Mouse (Mus musculus) midbrain, postnatal 0 days (tissue): ENCODE measurements at regions not wholly inside any gene's neighbourhood (a gene's known extent, or its start where the extent isn't known, plus 50 kb on each side); places are given as distances from the start of the nearest gene placed in this dataset.

ENCODE experiments used
- ATAC-seq: fragments of 200-750 bp; cut with Nextera tagmentation; 2 replicates; pipeline ENCODE4 v1.8.0; 2017; ENCODE audit warnings: moderate number of reproducible peaks, mild to moderate bottlenecking, moderate TSS enrichment, moderate library complexity; ENCODE audit not compliant: low FRiP score
- DNase-seq: peaks from one replicate; pipeline ENCODE4 v3.0.0-alpha.2; 2015; ENCODE audit warnings: low spot score
- H3K27ac ChIP-seq: fragments of 300-500 bp; sonication (generic); 2 replicates; pipeline ENCODE4 v1.5.1; 2014; ENCODE audit warnings: low read depth, mild to moderate bottlenecking, low read length, mixed read lengths
- H3K27me3 ChIP-seq: fragments of 300-500 bp; sonication (generic); 2 replicates; pipeline ENCODE4 v1.6.1; 2014; ENCODE audit warnings: low read length, control low read depth, mixed read lengths; ENCODE audit not compliant: insufficient read depth
- H3K36me3 ChIP-seq: fragments of 300-500 bp; sonication (generic); 2 replicates; pipeline ENCODE4 v1.6.1; 2014; ENCODE audit warnings: low read length, control low read depth, mixed read lengths; ENCODE audit not compliant: insufficient read depth
- H3K4me1 ChIP-seq: fragments of 300-500 bp; sonication (generic); 2 replicates; pipeline ENCODE4 v1.6.1; 2014; ENCODE audit warnings: mild to moderate bottlenecking, control low read depth, antibody characterized with exemption, low read length, mixed read lengths; ENCODE audit not compliant: insufficient read depth
- H3K4me2 ChIP-seq: fragments of 300-500 bp; sonication (generic); 2 replicates; pipeline ENCODE4 v1.6.1; 2014; ENCODE audit warnings: low read depth, mild to moderate bottlenecking, low read length, mixed read lengths; ENCODE audit not compliant: poor library complexity, severe bottlenecking
- H3K4me3 ChIP-seq: fragments of 300-500 bp; sonication (generic); 2 replicates; pipeline ENCODE4 v1.5.1; 2014; ENCODE audit warnings: low read depth, mild to moderate bottlenecking, low read length, moderate library complexity
- H3K9ac ChIP-seq: fragments of 300-500 bp; sonication (generic); replicated peaks from 2 replicates; pipeline ENCODE4 v1.6.1; 2014; ENCODE audit warnings: mild to moderate bottlenecking, low read length, moderate library complexity, mixed read lengths; ENCODE audit not compliant: poor library complexity, severe bottlenecking
- H3K9me3 ChIP-seq: fragments of 300-500 bp; sonication (generic); 2 replicates; pipeline ENCODE4 v1.6.1; 2016; ENCODE audit warnings: low read length, control low read depth
- CTCF ChIP-seq: IDR thresholded peaks from 2 replicates; pipeline ENCODE4 v1.5.1; 2016; ENCODE audit warnings: antibody characterized with exemption, mild to moderate bottlenecking
- WGBS: fragments of 180-500 bp; shearing (Covaris S2); extraction: QIAGEN DNeasy Blood & Tissue Kit; methylation state at CpG from one replicate; pipeline ENCODE4 v1.1.7; 2014; 5-methylcytosine and 5-hydroxymethylcytosine counted together

DNA sequence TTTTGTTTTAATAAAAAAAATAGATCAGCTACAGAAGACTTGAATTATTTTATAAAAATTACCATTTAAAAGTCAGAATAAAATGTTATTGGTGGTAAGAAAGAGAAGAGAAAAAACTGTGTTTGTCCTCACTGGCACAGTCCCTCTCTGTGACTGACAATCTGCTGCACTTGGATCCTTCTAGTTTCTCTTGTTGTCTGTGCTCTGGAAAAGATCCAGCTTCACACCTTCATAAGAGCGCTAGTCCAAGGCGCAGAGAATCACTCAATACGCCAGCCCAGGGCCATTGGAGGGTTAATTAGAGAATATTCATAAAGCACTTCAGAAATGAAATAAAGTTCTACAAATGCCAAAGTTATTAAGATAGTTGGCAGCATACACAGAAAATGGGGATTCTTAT, 153.8 kb downstream of the Lmbrd1 start:
- 87% methylated on average over 3 of the region's 3 CpGs for WGBS
- TF ChIP-seq CTCF: no peak
- Histone ChIP-seq H3K4me3 (no peak overlapping the region), H3K4me1 (no peaks in the 10 kb centered on the region), H3K4me2 (no peak overlapping the region), H3K36me3 (no peaks in the 10 kb centered on the region), H3K27me3 (no peaks in the 10 kb centered on the region), H3K9ac (no peak overlapping the region), H3K27ac (no peak overlapping the region), H3K9me3 (no peaks in the 10 kb centered on the region)
- ATAC-seq (no peak), DNase-seq (no peak)

GRCm38 (mm10) chr1:24866877-24867276, 188.4 kb downstream of the Lmbrd1 start:
- no peak overlapping the region for H3K4me2 ChIP-seq
- no peak overlapping the region for H3K4me3 ChIP-seq
- no peak for DNase-seq
- H3K4me1 ChIP-seq: no peaks in the 10 kb centered on the region
- WGBS: 79% methylated on average over 7 of the region's 7 CpGs
- no peaks in the 10 kb centered on the region for H3K36me3 ChIP-seq
- H3K27ac ChIP-seq: no peak overlapping the region
- ATAC-seq: no peak
- no peak for TF ChIP-seq CTCF
- no peaks in the 10 kb centered on the region for H3K27me3 ChIP-seq
- H3K9me3 ChIP-seq: no peaks in the 10 kb centered on the region
- no peak overlapping the region for H3K9ac ChIP-seq

GRCm38 (mm10) chr1:24869772-24870171, 191.3 kb downstream of the Lmbrd1 start:
- ATAC-seq (0 out of 2 replicates have a peak, but pooled peaks have one; percentile 63), DNase-seq (peak; percentile 78)
- no peak for TF ChIP-seq CTCF
- Histone ChIP-seq H3K4me2 (peak overlapping the region; percentile 41; the same call in 1 of the 2 replicates), H3K4me1 (no peaks in the 10 kb centered on the region), H3K9me3 (no peaks in the 10 kb centered on the region), H3K27ac (0 out of 2 replicates have a peak overlapping the region, but pooled peaks have one; percentile 27), H3K9ac (0 out of 2 replicates have a peak overlapping the region, but pooled peaks have one; percentile 24), H3K36me3 (no peaks in the 10 kb centered on the region), H3K4me3 (peak overlapping the region; percentile 25), H3K27me3 (no peaks in the 10 kb centered on the region)
- 36% methylated on average over 12 of the region's 12 CpGs for WGBS

- H3K27ac ChIP-seq: no peak overlapping the region
- H3K4me2 ChIP-seq: no peak overlapping the region
- no peak overlapping the region for H3K4me3 ChIP-seq
- H3K4me1 ChIP-seq: no peaks in the 10 kb centered on the region
- no peak for ATAC-seq
- no peak for TF ChIP-seq CTCF
- no peaks in the 10 kb centered on the region for H3K36me3 ChIP-seq
- DNase-seq: no peak
- 74% methylated on average over 7 of the region's 7 CpGs for WGBS
- no peaks in the 10 kb centered on the region for H3K9me3 ChIP-seq
- no peak overlapping the region for H3K9ac ChIP-seq
- H3K27me3 ChIP-seq: no peaks in the 10 kb centered on the region
Observed at GRCm38 (mm10) chr1:24870685-24871417, 192.4 kb downstream of the Lmbrd1 start.

DNA sequence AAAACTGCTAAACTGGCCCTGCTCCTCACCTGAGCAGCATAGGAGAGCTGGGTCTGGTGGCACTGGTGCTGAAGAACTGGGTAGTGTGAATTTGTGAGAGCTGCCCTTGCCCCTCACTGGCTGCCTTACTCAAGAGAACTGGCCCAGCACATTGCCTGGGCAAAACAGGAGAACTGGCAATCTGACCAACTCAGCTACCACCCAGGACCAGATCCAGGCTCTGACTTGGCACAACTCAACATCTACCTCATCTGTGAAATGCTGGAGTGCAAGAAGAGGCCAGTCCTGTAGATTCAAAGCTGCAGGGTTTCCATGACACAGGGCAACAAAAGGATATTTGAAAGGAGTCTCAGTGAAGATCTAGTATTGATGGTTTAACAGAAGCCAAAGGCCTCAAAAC, 198.6 kb downstream of the Lmbrd1 start:
- H3K36me3 ChIP-seq: no peaks in the 10 kb centered on the region
- DNase-seq (no peak), ATAC-seq (no peak)
- TF ChIP-seq CTCF: no peak
- no peak overlapping the region for H3K27ac ChIP-seq
- no peak overlapping the region for H3K4me2 ChIP-seq
- no peak overlapping the region for H3K4me3 ChIP-seq
- no peaks in the 10 kb centered on the region for H3K9me3 ChIP-seq
- H3K4me1 ChIP-seq: no peaks in the 10 kb centered on the region
- H3K27me3 ChIP-seq: no peaks in the 10 kb centered on the region
- H3K9ac ChIP-seq: no peak overlapping the region

DNA sequence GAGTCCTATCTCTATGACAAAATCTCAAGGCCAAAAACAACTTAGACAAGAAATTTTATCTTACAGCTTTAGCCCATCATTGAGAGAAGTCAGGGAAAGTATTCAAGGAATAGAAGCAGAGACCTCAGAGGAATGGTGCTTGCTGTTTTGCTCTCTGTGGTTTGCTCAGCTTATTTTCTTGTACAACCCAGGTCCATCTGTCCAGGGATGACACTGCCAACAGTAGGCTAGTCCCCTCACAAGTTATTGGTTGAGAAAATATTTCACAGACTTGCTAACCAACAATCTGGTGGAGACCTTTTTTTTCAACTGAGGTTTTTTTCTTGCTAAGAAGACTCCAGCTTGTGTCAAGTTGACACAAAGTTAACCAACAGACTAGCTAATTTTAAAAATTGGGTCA, 205.2 kb downstream of the Lmbrd1 start:
- Histone ChIP-seq H3K27ac (no peak overlapping the region), H3K4me2 (no peak overlapping the region), H3K9me3 (no peaks in the 10 kb centered on the region), H3K4me3 (no peak overlapping the region), H3K27me3 (no peaks in the 10 kb centered on the region), H3K9ac (no peak overlapping the region), H3K36me3 (no peaks in the 10 kb centered on the region), H3K4me1 (no peaks in the 10 kb centered on the region)
- no peak for DNase-seq
- no peak for TF ChIP-seq CTCF
- no peak for ATAC-seq
